Mouse (Mus musculus): ENCODE results near the gene Os9. TPM values are rescaled to one million over a fixed set of nuclear protein-coding genes. Genes with fewer than 3 reads are reported as not detected.

Gene Os9
- polyA plus RNA-seq, 1 experiment from 2014 or later = 47.5 TPM

GRCm38 (mm10) chr10:127099191-127099590 lies 21.7 kb downstream of the Os9 start:
- 84% methylated on average over 10 of the region's 10 CpGs for whole genome bisulfite sequencing
- H3K36me3 ChIP-seq (ENCODE audit: control insufficient read depth, insufficient read depth, low read length) = peaks cover 20% of the 10 kb centered on the region

GRCm38 (mm10) chr10:127098514-127098913 lies 22.4 kb downstream of the Os9 start:
- Histone ChIP-seq H3K4me3 (ENCODE audit: low read length) (no peak overlapping the region), H3K9ac (ENCODE audit: low read depth, low read length) (no peak overlapping the region), H3K9me3 (ENCODE audit: control insufficient read depth, low read length) (no peaks in the 10 kb centered on the region), H3K27me3 (ENCODE audit: control insufficient read depth, insufficient read depth, low read length) (no peaks in the 10 kb centered on the region), H3K27ac (ENCODE audit: low read depth, low read length) (no peak overlapping the region), H3K36me3 (ENCODE audit: control insufficient read depth, insufficient read depth, low read length) (peaks cover 20% of the 10 kb centered on the region), H3K4me1 (ENCODE audit: control insufficient read depth, insufficient read depth, low read length) (no peaks in the 10 kb centered on the region), H3K4me2 (replicated peaks; ENCODE audit: low read depth, low read length) (no peak overlapping the region)
- ATAC-seq (ENCODE audit: low FRiP score, low TSS enrichment) = no peak
- 80% methylated on average over 20 of the region's 20 CpGs for WGBS

More at GRCm38 (mm10) chr10:127099191-127099590, 21.7 kb downstream of the Os9 start:
- no peaks in the 10 kb centered on the region for H3K27me3 ChIP-seq (ENCODE audit: control insufficient read depth, insufficient read depth, low read length)
- ATAC-seq (ENCODE audit: low FRiP score, low TSS enrichment) = no peak
- no peak overlapping the region for H3K9ac ChIP-seq (ENCODE audit: low read depth, low read length)
- no peak overlapping the region for H3K27ac ChIP-seq (ENCODE audit: low read depth, low read length)
- no peaks in the 10 kb centered on the region for H3K9me3 ChIP-seq (ENCODE audit: control insufficient read depth, low read length)
- no peak overlapping the region for H3K4me3 ChIP-seq (ENCODE audit: low read length)
- H3K4me2 ChIP-seq (replicated peaks; ENCODE audit: low read depth, low read length) = no peak overlapping the region
- H3K4me1 ChIP-seq (ENCODE audit: control insufficient read depth, insufficient read depth, low read length) = no peaks in the 10 kb centered on the region

GRCm38 (mm10) chr10:127094382-127094802 lies 26.5 kb downstream of the Os9 start:
- Histone ChIP-seq H3K4me3 (ENCODE audit: low read length) (no peak overlapping the region), H3K27ac (ENCODE audit: low read depth, low read length) (no peak overlapping the region), H3K9ac (ENCODE audit: low read depth, low read length) (no peak overlapping the region), H3K27me3 (ENCODE audit: control insufficient read depth, insufficient read depth, low read length) (peaks cover 34% of the 10 kb centered on the region), H3K4me1 (ENCODE audit: control insufficient read depth, insufficient read depth, low read length) (0 out of 2 replicates have a peak, but pooled peaks cover 11% of the 10 kb centered on the region), H3K36me3 (ENCODE audit: control insufficient read depth, insufficient read depth, low read length) (peaks cover 20% of the 10 kb centered on the region), H3K9me3 (ENCODE audit: control insufficient read depth, low read length) (no peaks in the 10 kb centered on the region), H3K4me2 (replicated peaks; ENCODE audit: low read depth, low read length) (no peak overlapping the region)
- 60% methylated on average over 7 of the region's 7 CpGs for WGBS
- ATAC-seq (ENCODE audit: low FRiP score, low TSS enrichment) = no peak

- WGBS = 50% methylated on average over 3 of the region's 4 CpGs
- Histone ChIP-seq H3K9ac (ENCODE audit: low read depth, low read length) (no peak overlapping the region), H3K4me2 (replicated peaks; ENCODE audit: low read depth, low read length) (no peak overlapping the region), H3K9me3 (ENCODE audit: control insufficient read depth, low read length) (no peaks in the 10 kb centered on the region), H3K36me3 (ENCODE audit: control insufficient read depth, insufficient read depth, low read length) (peaks cover 4% of the 10 kb centered on the region), H3K4me1 (ENCODE audit: control insufficient read depth, insufficient read depth, low read length) (0 out of 2 replicates have a peak, but pooled peaks cover 11% of the 10 kb centered on the region), H3K4me3 (ENCODE audit: low read length) (no peak overlapping the region), H3K27ac (ENCODE audit: low read depth, low read length) (no peak overlapping the region), H3K27me3 (ENCODE audit: control insufficient read depth, insufficient read depth, low read length) (peaks cover 45% of the 10 kb centered on the region)
- no peak for ATAC-seq (ENCODE audit: low FRiP score, low TSS enrichment)
Measured at GRCm38 (mm10) chr10:127092742-127093141, 28.2 kb downstream of the Os9 start.

DNA sequence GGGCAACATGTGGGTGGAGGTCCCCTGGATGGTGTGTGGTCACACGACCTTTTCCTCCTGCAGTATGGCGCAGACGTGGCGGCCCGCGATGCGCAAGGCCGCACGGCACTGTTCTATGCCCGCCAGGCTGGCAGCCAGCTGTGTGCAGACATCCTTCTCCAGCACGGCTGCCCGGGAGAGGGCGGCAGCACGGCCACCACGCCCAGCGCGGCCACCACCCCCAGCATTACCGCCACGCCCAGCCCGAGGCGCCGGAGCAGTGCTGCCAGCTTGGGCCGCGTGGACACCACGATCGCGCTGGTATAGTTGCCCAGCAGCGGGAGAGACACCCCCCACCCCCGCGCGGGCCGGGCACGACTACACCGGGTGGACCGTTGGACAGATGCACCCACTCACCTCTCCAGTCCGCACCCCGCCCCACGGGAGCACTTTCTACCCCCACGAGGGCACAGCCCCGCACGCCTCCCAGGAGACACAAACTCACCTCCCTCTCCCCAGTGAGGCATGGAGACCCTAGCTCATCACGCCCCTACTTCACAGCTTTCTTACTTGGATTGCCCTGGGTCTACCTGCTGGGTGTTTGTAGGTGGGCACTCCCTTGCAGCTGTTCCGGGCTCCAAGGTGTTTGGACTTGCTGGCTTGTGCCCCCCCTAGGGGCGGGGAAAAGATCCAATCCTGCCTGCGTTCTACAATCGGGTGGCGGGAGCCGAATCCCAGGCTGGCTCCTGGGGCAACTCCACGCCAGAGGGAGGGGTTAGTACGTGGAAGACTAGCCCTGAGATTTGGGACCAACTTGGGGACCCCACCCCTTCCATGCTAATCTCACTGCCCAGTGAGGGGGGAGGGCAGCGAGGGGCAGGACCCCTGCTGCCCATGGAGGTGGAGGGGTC lies 29.2 kb downstream of the Os9 start:
- no peaks in the 10 kb centered on the region for H3K9me3 ChIP-seq (ENCODE audit: control insufficient read depth, low read length)
- H3K4me3 ChIP-seq (ENCODE audit: low read length) = peak overlapping the region; percentile 26
- ATAC-seq (ENCODE audit: low FRiP score, low TSS enrichment) = no peak
- H3K27ac ChIP-seq (ENCODE audit: low read depth, low read length) = no peak overlapping the region
- H3K4me2 ChIP-seq (replicated peaks; ENCODE audit: low read depth, low read length) = peak overlapping the region; percentile 24
- 8% methylated on average over 51 of the region's 51 CpGs for WGBS
- peaks cover 45% of the 10 kb centered on the region for H3K27me3 ChIP-seq (ENCODE audit: control insufficient read depth, insufficient read depth, low read length)
- no peaks in the 10 kb centered on the region; the same call in 1 of the 2 replicates for H3K36me3 ChIP-seq (ENCODE audit: control insufficient read depth, insufficient read depth, low read length)
- H3K9ac ChIP-seq (ENCODE audit: low read depth, low read length) = no peak overlapping the region
- 0 out of 2 replicates have a peak, but pooled peaks cover 11% of the 10 kb centered on the region for H3K4me1 ChIP-seq (ENCODE audit: control insufficient read depth, insufficient read depth, low read length)

GRCm38 (mm10) chr10:127090560-127091411 lies 30.1 kb downstream of the Os9 start:
- peak; percentile 37 for ATAC-seq (ENCODE audit: low FRiP score, low TSS enrichment)
- no peak overlapping the region for H3K27ac ChIP-seq (ENCODE audit: low read depth, low read length)
- 0 out of 2 replicates have a peak, but pooled peaks cover 11% of the 10 kb centered on the region for H3K4me1 ChIP-seq (ENCODE audit: control insufficient read depth, insufficient read depth, low read length)
- H3K4me2 ChIP-seq (replicated peaks; ENCODE audit: low read depth, low read length) = peak overlapping the region; percentile 24
- H3K9ac ChIP-seq (ENCODE audit: low read depth, low read length) = no peak overlapping the region
- H3K9me3 ChIP-seq (ENCODE audit: control insufficient read depth, low read length) = no peaks in the 10 kb centered on the region
- 7% methylated on average over 55 of the region's 57 CpGs for WGBS
- peaks cover 45% of the 10 kb centered on the region for H3K27me3 ChIP-seq (ENCODE audit: control insufficient read depth, insufficient read depth, low read length)
- H3K36me3 ChIP-seq (ENCODE audit: control insufficient read depth, insufficient read depth, low read length) = no peaks in the 10 kb centered on the region; the same call in 1 of the 2 replicates
- H3K4me3 ChIP-seq (ENCODE audit: low read length) = peak overlapping the region; percentile 26

GRCm38 (mm10) chr10:127085633-127086032 lies 35.3 kb downstream of the Os9 start:
- peaks cover 51% of the 10 kb centered on the region for H3K27me3 ChIP-seq (ENCODE audit: control insufficient read depth, insufficient read depth, low read length)
- H3K9me3 ChIP-seq (ENCODE audit: control insufficient read depth, low read length) = no peaks in the 10 kb centered on the region
- H3K4me2 ChIP-seq (replicated peaks; ENCODE audit: low read depth, low read length) = no peak overlapping the region
- H3K36me3 ChIP-seq (ENCODE audit: control insufficient read depth, insufficient read depth, low read length) = no peaks in the 10 kb centered on the region
- peaks cover 12% of the 10 kb centered on the region for H3K4me1 ChIP-seq (ENCODE audit: control insufficient read depth, insufficient read depth, low read length)
- ATAC-seq (ENCODE audit: low FRiP score, low TSS enrichment) = no peak
- no peak overlapping the region for H3K4me3 ChIP-seq (ENCODE audit: low read length)
- 67% methylated on average over 6 of the region's 6 CpGs for WGBS
- H3K9ac ChIP-seq (ENCODE audit: low read depth, low read length) = no peak overlapping the region
- H3K27ac ChIP-seq (ENCODE audit: low read depth, low read length) = no peak overlapping the region

DNA sequence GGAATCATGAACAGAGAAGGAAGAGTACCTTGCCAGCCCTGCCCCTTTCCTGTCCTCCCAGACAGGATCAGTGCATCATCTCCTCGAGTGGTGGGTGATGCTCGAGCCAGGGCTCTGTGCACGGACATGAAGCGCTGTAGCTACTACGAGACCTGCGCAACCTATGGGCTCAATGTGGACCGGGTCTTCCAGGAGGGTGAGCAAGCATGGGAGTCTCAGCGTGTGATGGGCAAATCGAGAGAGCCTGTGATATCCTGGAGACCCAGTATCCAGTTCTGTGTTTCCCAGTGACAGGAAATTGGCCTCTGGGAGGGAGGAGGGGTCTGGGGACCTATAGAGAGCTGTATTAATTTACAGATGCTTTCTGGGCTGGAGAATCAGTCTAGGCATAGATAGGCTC lies 35.9 kb downstream of the Os9 start:
- H3K27me3 ChIP-seq (ENCODE audit: control insufficient read depth, insufficient read depth, low read length) = peaks cover 51% of the 10 kb centered on the region
- no peak overlapping the region for H3K4me3 ChIP-seq (ENCODE audit: low read length)
- peaks cover 13% of the 10 kb centered on the region for H3K4me1 ChIP-seq (ENCODE audit: control insufficient read depth, insufficient read depth, low read length)
- no peaks in the 10 kb centered on the region for H3K9me3 ChIP-seq (ENCODE audit: control insufficient read depth, low read length)
- no peak overlapping the region for H3K9ac ChIP-seq (ENCODE audit: low read depth, low read length)
- H3K36me3 ChIP-seq (ENCODE audit: control insufficient read depth, insufficient read depth, low read length) = no peaks in the 10 kb centered on the region
- no peak overlapping the region for H3K4me2 ChIP-seq (replicated peaks; ENCODE audit: low read depth, low read length)
- 81% methylated on average over 9 of the region's 9 CpGs for WGBS
- no peak for ATAC-seq (ENCODE audit: low FRiP score, low TSS enrichment)
- H3K27ac ChIP-seq (ENCODE audit: low read depth, low read length) = no peak overlapping the region

Measured in kidney, embryonic 14.5 days (tissue).